Mouse (Mus musculus) left cerebral cortex, adult 18-20 months (tissue): Measurements from ENCODE around the gene Nktr. TPM values are rescaled to one million over a fixed set of nuclear protein-coding genes. Genes with fewer than 3 reads are reported as not detected.

Experiments used
- DNase-seq, 2 experiments: peaks; one replicate each; pipeline ENCODE4 v3.0.0; 2021 to 2022; ENCODE audit warnings: low spot score in 2 of 2, mixed read lengths in 1 of 2
- total RNA-seq, 2 experiments: library from RNA; stranded (reverse); gene quantifications; 2 replicates each; pipeline ENCODE4 v1.2.3; 2021

The Nktr gene
- total RNA-seq, 2 experiments from 2014 or later = 103 to 112 TPM

- peak; percentile 49 to 62 for DNase-seq
These were observed 41.5 kb downstream of the Nktr start for GRCm38 (mm10) chr9:121760271-121761090.

GRCm38 (mm10) chr9:121761091-121761665 is 42.2 kb downstream of the Nktr start:
- peak in 1 of 2 experiments; percentile 18 for DNase-seq

GRCm38 (mm10) chr9:121761787-121762186 is 42.8 kb downstream of the Nktr start:
- DNase-seq = peak in 1 of 2 experiments; percentile 1

- DNase-seq = no peak
These were observed 43.3 kb downstream of the Nktr start for GRCm38 (mm10) chr9:121762248-121762647.

- no peak for DNase-seq
These were observed 43.8 kb downstream of the Nktr start for GRCm38 (mm10) chr9:121762761-121763160.

GRCm38 (mm10) chr9:121763716-121764115 is 44.7 kb downstream of the Nktr start:
- DNase-seq = no peak

GRCm38 (mm10) chr9:121765166-121765855 is 46.3 kb downstream of the Nktr start:
- no peak for DNase-seq

GRCm38 (mm10) chr9:121772412-121772811 is 53.4 kb downstream of the Nktr start:
- no peak for DNase-seq

GRCm38 (mm10) chr9:121775951-121776350 is 57.0 kb downstream of the Nktr start:
- no peak for DNase-seq

GRCm38 (mm10) chr9:121776511-121776910 is 57.5 kb downstream of the Nktr start:
- DNase-seq = peak; percentile 66 to 78

- peak; percentile 67 to 80 for DNase-seq
These were observed 58.6 kb downstream of the Nktr start, which contains the start of gene Klhl40 for GRCm38 (mm10) chr9:121777484-121778065. Gene Klhl40 (plus strand): TSS chr9:121777607.

GRCm38 (mm10) chr9:121778066-121778624 is 59.2 kb downstream of the Nktr start:
- peak; percentile 77 to 88 for DNase-seq

GRCm38 (mm10) chr9:121784801-121785200 is 65.8 kb downstream of the Nktr start:
- no peak for DNase-seq

- no peak for DNase-seq
These were observed 66.3 kb downstream of the Nktr start for GRCm38 (mm10) chr9:121785261-121785660.

- DNase-seq = no peak
These were observed 67.4 kb downstream of the Nktr start for GRCm38 (mm10) chr9:121786359-121786758.

- DNase-seq = peak in 1 of 2 experiments; percentile 61
These were observed 72.2 kb downstream of the Nktr start for GRCm38 (mm10) chr9:121791206-121791605.

- peak; percentile 36 to 45 for DNase-seq
These were observed 73.0 kb downstream of the Nktr start, which contains the start of gene Hhatl for GRCm38 (mm10) chr9:121791757-121792521. Gene Hhatl (minus strand): TSS chr9:121792507.

GRCm38 (mm10) chr9:121794972-121795539 is 76.1 kb downstream of the Nktr start:
- DNase-seq = no peak

GRCm38 (mm10) chr9:121797722-121798121 is 78.8 kb downstream of the Nktr start:
- DNase-seq = no peak
